Mouse (Mus musculus) heart, embryonic 10.5 days (tissue): ENCODE data around the gene Slc4a1. TPM values are rescaled to one million over a fixed set of nuclear protein-coding genes. Genes with fewer than 3 reads are reported as not detected.

Experiments
- DNase-seq: peaks from one replicate; pipeline ENCODE4 v3.0.0-alpha.2; 2017; ENCODE audit warnings: low spot score
- H3K27ac ChIP-seq: fragments of 300-500 bp; sonication (generic); 2 replicates; pipeline ENCODE4 v1.5.1; 2016; ENCODE audit warnings: mild to moderate bottlenecking
- H3K27me3 ChIP-seq: fragments of 300-500 bp; sonication (generic); 2 replicates; pipeline ENCODE4 v1.6.1; 2016; ENCODE audit warnings: mild to moderate bottlenecking; ENCODE audit not compliant: poor library complexity, insufficient read depth, severe bottlenecking
- H3K36me3 ChIP-seq: fragments of 300-500 bp; sonication (generic); 2 replicates; pipeline ENCODE4 v1.6.1; 2016; ENCODE audit warnings: mild to moderate bottlenecking, moderate library complexity
- H3K4me1 ChIP-seq: fragments of 300-500 bp; sonication (generic); 2 replicates; pipeline ENCODE4 v1.6.1; 2016; ENCODE audit warnings: mild to moderate bottlenecking
- H3K4me3 ChIP-seq: fragments of 300-500 bp; sonication (generic); 2 replicates; pipeline ENCODE4 v1.5.1; 2016; ENCODE audit warnings: mild to moderate bottlenecking, moderate library complexity
- H3K9me3 ChIP-seq: fragments of 300-500 bp; sonication (generic); 2 replicates; pipeline ENCODE4 v1.6.1; 2016; ENCODE audit warnings: mild to moderate bottlenecking, moderate library complexity
- WGBS: fragments of 180-500 bp; shearing (Covaris S2); methylation state at CpG from one replicate; pipeline ENCODE4 v1.1.7; 2016; 5-methylcytosine and 5-hydroxymethylcytosine counted together
- polyA plus RNA-seq: library from polyadenylated mRNA; unstranded; fragments of >200 nt; fragmentation: Nextera tagmentation; extraction: Ambion mirVana; gene quantifications from 2 replicates; pipeline ENCODE4 v1.2.1, GENCODE M21; 2016

Slc4a1 gene
- polyA plus RNA-seq, 1 experiment from 2014 or later, result 88.9 TPM

DNA sequence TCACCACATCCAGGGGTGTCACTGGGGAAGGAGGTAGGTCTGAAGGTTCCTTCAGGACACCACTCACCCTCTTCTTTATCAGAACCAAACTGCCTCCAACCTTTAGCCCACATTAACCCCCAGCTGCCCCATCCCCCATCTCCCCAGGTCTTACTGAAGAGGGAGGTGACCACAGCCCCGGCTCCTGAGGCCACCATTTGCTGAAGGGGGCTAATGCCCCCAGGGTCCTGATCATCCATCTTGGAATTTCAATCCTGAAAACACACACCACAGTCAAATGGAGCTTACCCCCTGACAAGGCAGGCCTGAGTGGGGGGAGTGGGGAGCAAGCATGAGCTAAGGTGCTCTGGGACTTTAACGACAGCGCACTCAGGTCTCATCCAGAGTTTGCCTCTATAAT is 40.4 kb upstream of the Slc4a1 start:
- H3K9me3 ChIP-seq, result no peaks in the 10 kb centered on the region
- peaks cover 40% of the 10 kb centered on the region for H3K36me3 ChIP-seq
- peak overlapping the region; percentile 89 for H3K4me3 ChIP-seq
- peaks cover 42% of the 10 kb centered on the region for H3K4me1 ChIP-seq
- peak overlapping the region; percentile 98 for H3K27ac ChIP-seq
- 10% methylated on average over 3 of the region's 3 CpGs for WGBS
- no peak for DNase-seq
- peaks cover 16% of the 10 kb centered on the region for H3K27me3 ChIP-seq

GRCm38 (mm10) chr11:102405544-102406285 is 39.7 kb upstream of the Slc4a1 start:
- Histone ChIP-seq H3K4me1 (peaks cover 40% of the 10 kb centered on the region), H3K27ac (peak overlapping the region; percentile 98; the same call in 1 of the 2 replicates)
- DNase-seq, result no peak

GRCm38 (mm10) chr11:102404161-102405010 is 38.4 kb upstream of the Slc4a1 start:
- Histone ChIP-seq H3K4me3 (no peak overlapping the region), H3K9me3 (no peaks in the 10 kb centered on the region), H3K27ac (no peak overlapping the region), H3K36me3 (peaks cover 40% of the 10 kb centered on the region), H3K4me1 (peaks cover 48% of the 10 kb centered on the region), H3K27me3 (peaks cover 36% of the 10 kb centered on the region)
- peak; percentile 70 for DNase-seq
- WGBS, result 85% methylated on average over 18 of the region's 18 CpGs

More at GRCm38 (mm10) chr11:102405544-102406285, 39.7 kb upstream of the Slc4a1 start:
- H3K9me3 ChIP-seq, result no peaks in the 10 kb centered on the region
- H3K4me3 ChIP-seq, result peak overlapping the region; percentile 89
- peaks cover 40% of the 10 kb centered on the region for H3K36me3 ChIP-seq
- 82% methylated on average over 11 of the region's 11 CpGs for WGBS
- peaks cover 23% of the 10 kb centered on the region for H3K27me3 ChIP-seq

DNA sequence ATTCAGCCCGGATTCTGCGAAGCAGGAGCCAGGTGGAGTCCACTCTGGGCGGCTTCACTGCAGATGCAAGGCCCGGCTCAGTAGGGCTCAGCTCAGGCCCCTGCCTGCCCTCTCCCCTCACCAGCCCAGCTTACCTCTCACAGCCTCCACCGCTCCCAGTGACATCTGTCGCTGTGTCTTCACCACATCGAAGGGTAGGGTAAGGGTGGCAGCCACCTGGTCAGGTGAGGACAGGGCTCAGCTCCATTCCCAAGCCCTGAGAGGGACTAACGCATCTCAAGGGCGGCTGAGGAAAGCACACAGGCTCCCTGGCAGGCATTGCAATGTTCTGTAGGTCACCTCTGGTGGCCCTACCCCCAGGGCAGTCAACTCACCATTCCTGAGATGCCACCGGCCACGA is 37.7 kb upstream of the Slc4a1 start:
- Histone ChIP-seq H3K27me3 (peaks cover 44% of the 10 kb centered on the region), H3K36me3 (peaks cover 40% of the 10 kb centered on the region), H3K9me3 (no peaks in the 10 kb centered on the region), H3K27ac (no peak overlapping the region), H3K4me1 (peaks cover 48% of the 10 kb centered on the region), H3K4me3 (no peak overlapping the region)
- 91% methylated on average over 11 of the region's 11 CpGs for WGBS
- peak; percentile 70 for DNase-seq

- H3K4me3 ChIP-seq, result no peak overlapping the region
- H3K27ac ChIP-seq, result no peak overlapping the region
- DNase-seq, result peak; percentile 74
- peaks cover 40% of the 10 kb centered on the region for H3K36me3 ChIP-seq
- H3K9me3 ChIP-seq, result no peaks in the 10 kb centered on the region
- WGBS, result 53% methylated on average over 12 of the region's 12 CpGs
- peaks cover 60% of the 10 kb centered on the region for H3K27me3 ChIP-seq
- peaks cover 46% of the 10 kb centered on the region for H3K4me1 ChIP-seq
Observed at GRCm38 (mm10) chr11:102401898-102402500, 36.0 kb upstream of the Slc4a1 start.

DNA sequence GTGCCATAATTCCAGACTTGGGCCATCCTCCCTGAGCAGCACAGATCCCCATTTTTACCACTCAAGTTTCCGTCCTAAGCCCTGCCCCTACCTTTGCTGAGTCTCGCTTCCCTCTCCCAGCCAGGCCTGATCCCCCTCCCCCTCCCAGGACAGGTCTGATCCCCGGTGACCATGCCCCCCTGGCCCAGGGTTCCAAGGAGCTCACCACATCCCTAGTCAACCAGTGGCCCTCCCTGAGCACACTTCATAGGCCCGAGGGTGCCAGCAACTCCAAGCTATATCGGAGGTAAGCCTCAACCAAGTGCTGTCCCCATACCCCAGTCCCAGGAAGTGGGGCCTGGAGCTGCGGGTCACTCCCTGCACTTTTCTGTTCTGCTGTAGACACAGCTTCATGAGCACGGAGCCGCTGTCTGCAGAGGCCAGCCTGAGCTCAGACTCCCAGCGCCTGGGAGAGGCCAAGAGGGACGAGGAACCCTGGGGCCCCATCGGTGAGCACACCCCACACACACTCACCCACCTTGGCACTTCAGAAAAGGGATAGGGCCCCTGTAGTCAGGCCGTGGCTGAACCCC is 34.6 kb upstream of the Slc4a1 start:
- no peak overlapping the region for H3K4me3 ChIP-seq
- H3K4me1 ChIP-seq, result peaks cover 38% of the 10 kb centered on the region
- H3K36me3 ChIP-seq, result peaks cover 35% of the 10 kb centered on the region
- peaks cover 74% of the 10 kb centered on the region for H3K27me3 ChIP-seq
- H3K9me3 ChIP-seq, result no peaks in the 10 kb centered on the region
- 16% methylated on average over 12 of the region's 12 CpGs for WGBS
- no peak overlapping the region for H3K27ac ChIP-seq
- DNase-seq, result peak; percentile 76

- H3K36me3 ChIP-seq, result peaks cover 29% of the 10 kb centered on the region
- H3K9me3 ChIP-seq, result no peaks in the 10 kb centered on the region
- peak; percentile 67 for DNase-seq
- H3K27ac ChIP-seq, result peak overlapping the region; percentile 37; the same call in 1 of the 2 replicates
- peak overlapping the region; percentile 51 for H3K4me3 ChIP-seq
- under 1% methylated on average over 34 of the region's 34 CpGs for WGBS
- H3K27me3 ChIP-seq, result peaks cover 84% of the 10 kb centered on the region
- peaks cover 32% of the 10 kb centered on the region for H3K4me1 ChIP-seq
Observed at GRCm38 (mm10) chr11:102399610-102400072, 33.6 kb upstream of the Slc4a1 start.

DNA sequence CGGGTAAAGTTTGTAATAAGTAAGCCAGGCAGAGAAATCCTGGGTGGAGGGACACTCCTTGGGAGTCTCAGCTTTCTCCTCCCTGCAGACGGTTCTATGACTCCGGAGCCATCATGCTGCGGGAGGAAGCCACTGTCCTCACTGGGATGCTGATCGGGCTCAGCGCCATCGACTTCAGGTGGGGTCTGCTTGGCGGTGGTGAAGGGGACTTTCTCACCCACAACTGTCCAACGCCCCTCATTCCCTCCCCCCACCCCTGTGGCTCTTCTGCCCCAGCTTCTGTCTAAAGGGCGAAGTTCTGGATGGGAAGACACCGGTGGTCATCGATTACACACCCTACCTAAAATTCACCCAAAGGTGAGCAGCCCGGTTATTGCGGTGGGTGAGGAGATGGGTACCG is 33.1 kb upstream of the Slc4a1 start:
- no peak overlapping the region for H3K27ac ChIP-seq
- H3K4me1 ChIP-seq, result peaks cover 31% of the 10 kb centered on the region
- H3K4me3 ChIP-seq, result peak overlapping the region; percentile 51
- no peak for DNase-seq
- peaks cover 89% of the 10 kb centered on the region for H3K27me3 ChIP-seq
- H3K9me3 ChIP-seq, result no peaks in the 10 kb centered on the region
- peaks cover 24% of the 10 kb centered on the region for H3K36me3 ChIP-seq
- WGBS, result 17% methylated on average over 15 of the region's 15 CpGs

DNA sequence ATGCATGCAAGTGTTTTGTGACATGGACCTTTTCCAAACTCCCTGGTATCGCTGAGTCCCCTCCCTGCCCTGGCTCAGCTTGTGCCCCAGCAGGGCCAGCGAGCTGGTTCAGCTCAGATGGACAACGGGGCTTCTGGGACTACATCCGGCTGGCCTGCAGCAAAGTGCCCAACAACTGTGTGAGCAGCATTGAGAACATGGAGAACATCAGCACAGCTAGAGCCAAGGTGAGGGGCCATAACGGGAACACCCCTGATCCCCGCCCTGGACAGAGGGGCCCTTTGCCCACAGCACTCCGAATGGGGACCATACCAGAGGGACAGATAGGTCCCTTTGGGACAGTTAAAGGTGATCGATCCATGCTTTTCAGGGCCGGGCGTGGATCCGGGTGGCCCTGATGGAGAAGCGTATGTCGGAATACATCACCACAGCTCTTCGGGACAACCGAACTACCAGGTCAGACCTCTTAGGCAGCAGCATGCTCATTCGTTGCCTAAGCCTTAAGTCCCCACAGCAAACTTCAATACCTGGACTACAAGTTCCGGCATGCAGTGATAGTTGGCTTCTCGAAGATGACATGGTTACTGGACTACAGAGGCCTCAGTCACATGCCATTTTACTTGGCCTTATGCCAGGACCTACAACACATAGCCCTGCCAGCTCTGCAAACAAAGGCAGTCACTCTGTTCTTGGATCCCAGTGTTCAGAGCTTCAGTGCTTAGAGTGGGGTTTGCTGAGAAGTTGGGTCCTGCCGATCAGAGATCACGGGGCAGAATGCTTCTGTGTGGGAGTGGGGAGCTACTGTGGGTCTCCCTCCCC is 32.2 kb upstream of the Slc4a1 start:
- no peaks in the 10 kb centered on the region for H3K9me3 ChIP-seq
- DNase-seq, result peak; percentile 75
- no peak overlapping the region for H3K27ac ChIP-seq
- H3K36me3 ChIP-seq, result peaks cover 15% of the 10 kb centered on the region
- H3K4me1 ChIP-seq, result peaks cover 40% of the 10 kb centered on the region
- WGBS, result 73% methylated on average over 20 of the region's 20 CpGs
- H3K27me3 ChIP-seq, result peaks cover 96% of the 10 kb centered on the region
- no peak overlapping the region for H3K4me3 ChIP-seq

DNA sequence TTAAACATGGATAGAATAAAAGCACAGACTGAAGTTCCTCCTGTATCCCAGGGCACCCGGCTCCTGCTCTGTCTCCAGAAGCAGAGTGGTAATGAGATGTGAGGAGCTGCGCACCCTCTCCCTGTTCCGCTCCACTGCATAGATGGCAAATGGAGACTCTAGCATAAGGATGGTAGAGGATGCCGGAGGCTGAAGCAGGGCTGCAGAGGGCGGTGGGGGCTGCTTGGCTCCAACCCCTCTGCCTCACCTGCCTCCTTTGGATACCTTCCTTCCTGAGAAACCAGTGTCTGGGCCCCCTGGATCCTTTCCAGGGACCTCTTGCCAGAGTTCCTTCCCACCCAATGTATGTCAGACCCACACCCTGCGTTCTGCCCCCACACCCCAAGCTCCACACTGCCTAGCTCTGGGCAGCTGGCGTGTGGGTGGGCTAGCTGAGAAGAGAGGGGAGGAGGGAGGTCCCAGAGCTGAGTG is 30.7 kb upstream of the Slc4a1 start:
- Histone ChIP-seq H3K27me3 (peaks cover 83% of the 10 kb centered on the region), H3K9me3 (no peaks in the 10 kb centered on the region), H3K4me3 (no peak overlapping the region), H3K4me1 (peaks cover 46% of the 10 kb centered on the region), H3K27ac (no peak overlapping the region), H3K36me3 (no peaks in the 10 kb centered on the region)
- WGBS, result 75% methylated on average over 7 of the region's 7 CpGs
- peak; percentile 67 for DNase-seq

DNA sequence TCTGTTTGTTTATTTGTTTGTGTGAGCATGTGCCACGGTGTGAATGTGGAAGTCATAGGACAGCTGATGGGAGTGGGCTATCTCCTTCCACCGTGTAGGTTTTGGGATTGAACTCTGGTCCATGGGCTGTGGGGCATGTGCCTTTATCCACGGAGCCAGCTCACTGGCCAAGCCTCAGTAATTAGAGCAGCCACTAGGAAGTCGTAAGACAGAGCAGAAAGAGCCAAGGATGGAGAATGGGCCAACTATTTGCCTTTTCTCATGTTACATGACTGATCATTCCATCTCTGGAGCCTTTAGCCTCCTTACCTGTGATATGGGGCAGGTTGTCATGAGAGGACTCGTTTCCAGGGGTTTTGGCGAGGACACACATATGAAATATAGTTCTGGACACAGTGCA is 30.3 kb upstream of the Slc4a1 start:
- no peak for DNase-seq
- no peak overlapping the region for H3K27ac ChIP-seq
- peaks cover 78% of the 10 kb centered on the region for H3K27me3 ChIP-seq
- H3K36me3 ChIP-seq, result no peaks in the 10 kb centered on the region
- 67% methylated on average over 6 of the region's 6 CpGs for WGBS
- no peaks in the 10 kb centered on the region for H3K9me3 ChIP-seq
- H3K4me1 ChIP-seq, result peaks cover 46% of the 10 kb centered on the region
- H3K4me3 ChIP-seq, result no peak overlapping the region

GRCm38 (mm10) chr11:102395250-102395649 is 29.2 kb upstream of the Slc4a1 start:
- peaks cover 68% of the 10 kb centered on the region for H3K27me3 ChIP-seq
- no peak for DNase-seq
- no peak overlapping the region for H3K4me3 ChIP-seq
- WGBS, result 9% methylated on average over 5 of the region's 5 CpGs
- H3K36me3 ChIP-seq, result no peaks in the 10 kb centered on the region
- peaks cover 40% of the 10 kb centered on the region for H3K4me1 ChIP-seq
- no peak overlapping the region for H3K27ac ChIP-seq
- no peaks in the 10 kb centered on the region for H3K9me3 ChIP-seq
